Mouse (Mus musculus) neural tube, embryonic 13.5 days (tissue): ENCODE data around the gene Dlg4. TPM values are rescaled to one million over a fixed set of nuclear protein-coding genes. Genes with fewer than 3 reads are reported as not detected.

Source experiments
- ATAC-seq: fragments of 200-750 bp; cut with Nextera tagmentation; 2 replicates; pipeline ENCODE4 v1.8.0; 2017; ENCODE audit warnings: low read depth, mild to moderate bottlenecking, moderate TSS enrichment, moderate library complexity
- H3K27ac ChIP-seq: fragments of 300-500 bp; sonication (generic); replicated peaks from 2 replicates; pipeline ENCODE4 v1.5.1; 2015; ENCODE audit warnings: moderate library complexity, mild to moderate bottlenecking, inconsistent platforms
- H3K27me3 ChIP-seq: fragments of 300-500 bp; sonication (generic); 2 replicates; pipeline ENCODE4 v1.6.1; 2015; ENCODE audit warnings: mild to moderate bottlenecking, inconsistent platforms
- H3K36me3 ChIP-seq: fragments of 300-500 bp; sonication (generic); 2 replicates; pipeline ENCODE4 v1.6.1; 2015; ENCODE audit warnings: mild to moderate bottlenecking, inconsistent platforms
- H3K4me1 ChIP-seq: fragments of 300-500 bp; sonication (generic); replicated peaks from 2 replicates; pipeline ENCODE4 v1.6.1; 2015; ENCODE audit warnings: inconsistent platforms
- H3K4me2 ChIP-seq: fragments of 300-500 bp; sonication (generic); 2 replicates; pipeline ENCODE4 v1.6.1; 2015; ENCODE audit warnings: inconsistent platforms, mild to moderate bottlenecking, moderate library complexity
- H3K4me3 ChIP-seq: fragments of 300-500 bp; sonication (generic); 2 replicates; pipeline ENCODE4 v1.5.1; 2015; ENCODE audit warnings: mild to moderate bottlenecking, inconsistent platforms
- H3K9ac ChIP-seq: fragments of 300-500 bp; sonication (generic); 2 replicates; pipeline ENCODE4 v1.6.1; 2015; ENCODE audit warnings: moderate library complexity, mild to moderate bottlenecking, inconsistent platforms
- H3K9me3 ChIP-seq: fragments of 300-500 bp; sonication (generic); 2 replicates; pipeline ENCODE4 v1.6.1; 2016; ENCODE audit warnings: inconsistent platforms
- WGBS: fragments of 180-500 bp; shearing (Covaris S2); methylation state at CpG from one replicate; pipeline ENCODE4 v1.1.7; 2015; 5-methylcytosine and 5-hydroxymethylcytosine counted together
- polyA plus RNA-seq: library from polyadenylated mRNA; unstranded; fragments of >200 nt; fragmentation: Nextera tagmentation; extraction: Ambion mirVana; gene quantifications from 2 replicates; pipeline ENCODE4 v1.2.1, GENCODE M21; 2015

The Dlg4 gene
- polyA plus RNA-seq: 23.1 and 23.5 TPM in 2 replicates

DNA sequence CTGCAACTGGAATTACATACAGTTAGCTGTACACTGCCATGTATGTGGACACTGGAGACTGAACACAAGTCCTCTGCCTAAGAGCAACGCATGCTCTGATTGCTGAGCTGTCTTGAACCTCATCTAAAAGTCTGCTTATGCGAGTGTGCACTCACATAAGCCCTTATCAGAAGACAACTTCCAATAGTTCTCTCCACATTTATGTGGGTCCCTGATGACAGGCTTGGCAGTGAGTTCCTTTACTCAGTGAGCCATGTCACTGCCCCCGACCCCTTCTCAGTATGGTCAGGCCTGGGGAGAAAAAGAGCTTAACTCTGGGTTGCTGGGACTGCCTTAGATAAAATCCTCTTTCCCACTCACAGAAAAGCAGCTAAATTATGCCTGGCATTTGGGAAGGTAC lies at the start of gene Dlg4:
TSS of gene Dlg4 (plus strand) at position 274 of the 400 bp plus-strand sequence.
- Histone ChIP-seq H3K27me3 (no peaks in the 10 kb centered on the region), H3K9ac (peak within 1 kb of the TSS; percentile 98), H3K4me2 (peak within 1 kb of the TSS; percentile 79), H3K4me3 (peak within 1 kb of the TSS; percentile 79), H3K27ac (peak within 1 kb of the TSS; percentile 96), H3K4me1 (peaks cover 53% of the 10 kb centered on the region), H3K9me3 (no peaks in the 10 kb centered on the region), H3K36me3 (peaks cover 26% of the 10 kb centered on the region)
- ATAC-seq: no peak
- 91% methylated on average over 3 of the region's 3 CpGs for WGBS

GRCm38 (mm10) chr11:69968793-69969192 lies 47.9 kb upstream of the Dlg4 start:
- Histone ChIP-seq H3K27ac (no peak overlapping the region), H3K36me3 (peaks cover 60% of the 10 kb centered on the region), H3K4me3 (no peak overlapping the region), H3K9ac (no peak overlapping the region), H3K9me3 (no peaks in the 10 kb centered on the region), H3K27me3 (peaks cover 53% of the 10 kb centered on the region), H3K4me2 (no peak overlapping the region), H3K4me1 (peaks cover 17% of the 10 kb centered on the region)
- no peak for ATAC-seq
- 89% methylated on average over 4 of the region's 4 CpGs for WGBS

- no peaks in the 10 kb centered on the region for H3K9me3 ChIP-seq
- ATAC-seq: no peak
These were observed 46.5 kb upstream of the Dlg4 start for GRCm38 (mm10) chr11:69970222-69970621.

DNA sequence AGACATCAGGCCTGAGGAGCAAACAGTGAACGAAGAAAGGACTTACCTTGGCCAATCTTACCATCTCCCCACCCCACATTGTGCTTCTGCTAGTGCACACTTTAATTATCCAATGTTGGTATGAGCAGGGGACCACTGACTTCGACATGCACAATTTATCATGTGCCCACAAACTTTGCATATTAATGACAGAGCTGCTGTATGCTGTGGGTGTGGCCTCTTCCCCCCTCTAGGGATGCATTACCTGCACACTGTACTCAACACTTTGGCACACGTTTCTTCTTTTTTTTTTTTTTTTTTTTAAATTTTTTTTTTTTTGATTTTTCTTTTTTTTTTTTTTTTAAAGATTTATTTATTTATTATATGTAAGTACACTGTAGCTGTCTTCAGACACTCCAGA lies 46.0 kb upstream of the Dlg4 start:
- no peak overlapping the region for H3K4me2 ChIP-seq
- H3K4me1 ChIP-seq: peaks cover 12% of the 10 kb centered on the region
- peaks cover 33% of the 10 kb centered on the region for H3K27me3 ChIP-seq
- no peak overlapping the region for H3K9ac ChIP-seq
- ATAC-seq: no peak
- 82% methylated on average over 3 of the region's 3 CpGs for WGBS
- no peak overlapping the region for H3K4me3 ChIP-seq
- peaks cover 78% of the 10 kb centered on the region for H3K36me3 ChIP-seq
- H3K9me3 ChIP-seq: no peaks in the 10 kb centered on the region
- no peak overlapping the region for H3K27ac ChIP-seq

More at GRCm38 (mm10) chr11:69970222-69970621, 46.5 kb upstream of the Dlg4 start:
- Histone ChIP-seq H3K4me3 (no peak overlapping the region), H3K9ac (no peak overlapping the region), H3K36me3 (peaks cover 74% of the 10 kb centered on the region), H3K4me1 (peaks cover 16% of the 10 kb centered on the region), H3K27me3 (peaks cover 38% of the 10 kb centered on the region), H3K4me2 (no peak overlapping the region), H3K27ac (no peak overlapping the region)
- 88% methylated on average over 6 of the region's 6 CpGs for WGBS

DNA sequence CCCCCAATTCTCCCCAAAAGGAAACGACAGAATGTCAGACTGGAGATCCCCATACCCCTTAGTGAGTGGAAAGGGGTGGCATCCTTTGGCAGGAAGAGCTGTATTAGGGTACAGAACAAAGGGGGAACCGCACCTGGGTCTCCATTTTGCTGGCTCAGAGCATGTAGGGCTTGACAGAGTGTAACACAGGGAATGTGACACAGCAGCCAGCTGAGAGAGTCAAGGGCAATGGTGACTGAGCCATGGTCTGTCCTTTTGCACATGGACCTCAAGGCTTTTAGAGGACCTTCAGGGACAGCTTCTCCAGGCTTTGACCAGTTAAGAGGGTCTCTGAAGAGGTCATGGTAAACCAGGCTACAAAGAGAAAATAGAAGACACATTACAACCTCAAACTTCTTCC lies 41.8 kb upstream of the Dlg4 start:
- no peak for ATAC-seq

GRCm38 (mm10) chr11:69976271-69976670 lies 40.5 kb upstream of the Dlg4 start:
- ATAC-seq: no peak
- no peak overlapping the region for H3K4me2 ChIP-seq
- peaks cover 15% of the 10 kb centered on the region for H3K4me1 ChIP-seq
- H3K9ac ChIP-seq: no peak overlapping the region
- no peak overlapping the region for H3K4me3 ChIP-seq
- H3K36me3 ChIP-seq: peaks cover 69% of the 10 kb centered on the region
- WGBS: 86% methylated on average over 4 of the region's 4 CpGs
- H3K9me3 ChIP-seq: no peaks in the 10 kb centered on the region
- no peaks in the 10 kb centered on the region for H3K27me3 ChIP-seq
- H3K27ac ChIP-seq: no peak overlapping the region

More for the DNA sequence above, 41.8 kb upstream of the Dlg4 start:
- Histone ChIP-seq H3K27ac (no peak overlapping the region), H3K4me3 (no peak overlapping the region), H3K4me2 (no peak overlapping the region), H3K9me3 (no peaks in the 10 kb centered on the region), H3K36me3 (peaks cover 79% of the 10 kb centered on the region), H3K4me1 (peaks cover 15% of the 10 kb centered on the region), H3K27me3 (no peaks in the 10 kb centered on the region), H3K9ac (no peak overlapping the region)
- 95% methylated on average over 2 of the region's 2 CpGs for WGBS

DNA sequence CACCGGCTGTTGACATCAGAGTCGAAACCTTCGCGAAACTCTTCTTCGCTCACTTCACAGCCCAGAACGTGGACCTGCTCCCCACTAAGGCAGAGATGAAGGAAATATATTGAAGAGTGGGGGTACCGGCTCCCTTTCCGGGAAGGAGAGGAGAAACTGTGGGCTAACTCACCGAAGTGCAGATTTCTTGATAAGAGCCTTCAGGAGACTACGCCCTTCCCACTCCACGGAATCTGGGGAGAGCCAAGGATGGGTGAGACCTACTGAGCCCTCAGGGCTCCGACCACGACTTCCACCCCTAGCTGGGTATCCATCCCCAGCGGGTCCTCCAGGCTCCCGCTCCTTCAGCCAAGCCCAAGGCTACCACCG lies 36.9 kb upstream of the Dlg4 start:
- 3% methylated on average over 16 of the region's 16 CpGs for WGBS
- Histone ChIP-seq H3K4me2 (peak overlapping the region; percentile 87), H3K9ac (peak overlapping the region; percentile 87), H3K9me3 (no peaks in the 10 kb centered on the region), H3K4me3 (peak overlapping the region; percentile 99), H3K27ac (peak overlapping the region; percentile 100), H3K4me1 (peaks cover 40% of the 10 kb centered on the region), H3K27me3 (no peaks in the 10 kb centered on the region), H3K36me3 (peaks cover 47% of the 10 kb centered on the region)
- no peak for ATAC-seq

GRCm38 (mm10) chr11:69980196-69981140 lies 36.3 kb upstream of the Dlg4 start:
- H3K27ac ChIP-seq: peak overlapping the region; percentile 100
- ATAC-seq: peak; percentile 94
- no peaks in the 10 kb centered on the region for H3K9me3 ChIP-seq
- H3K4me2 ChIP-seq: peak overlapping the region; percentile 87
- WGBS: under 1% methylated on average over 42 of the region's 60 CpGs
- no peaks in the 10 kb centered on the region for H3K27me3 ChIP-seq
- peaks cover 40% of the 10 kb centered on the region for H3K4me1 ChIP-seq
- peak overlapping the region; percentile 100 for H3K9ac ChIP-seq
- H3K4me3 ChIP-seq: peak overlapping the region; percentile 99
- peaks cover 47% of the 10 kb centered on the region for H3K36me3 ChIP-seq

GRCm38 (mm10) chr11:69981141-69981762 lies 35.5 kb upstream of the Dlg4 start, which contains the start of gene Ctdnep1:
Ctdnep1 (plus strand) TSS chr11:69981156.
- no peaks in the 10 kb centered on the region for H3K27me3 ChIP-seq
- H3K36me3 ChIP-seq: peaks cover 46% of the 10 kb centered on the region
- H3K9ac ChIP-seq: peak within 1 kb of the TSS; percentile 100
- no peaks in the 10 kb centered on the region for H3K9me3 ChIP-seq
- peaks cover 40% of the 10 kb centered on the region for H3K4me1 ChIP-seq
- under 1% methylated on average over 38 of the region's 43 CpGs for WGBS
- peak; percentile 67 for ATAC-seq
- peak within 1 kb of the TSS; percentile 87 for H3K4me2 ChIP-seq
- H3K4me3 ChIP-seq: peak within 1 kb of the TSS; percentile 99
- peak within 1 kb of the TSS; percentile 100 for H3K27ac ChIP-seq

GRCm38 (mm10) chr11:69982225-69982624 lies 34.5 kb upstream of the Dlg4 start, which contains the start of gene Elp5:
Elp5 (minus strand) TSS chr11:69982517.
- H3K9ac ChIP-seq: peak within 1 kb of the TSS; percentile 100
- H3K27me3 ChIP-seq: no peaks in the 10 kb centered on the region
- H3K9me3 ChIP-seq: no peaks in the 10 kb centered on the region
- 67% methylated on average over 8 of the region's 8 CpGs for WGBS
- peak within 1 kb of the TSS; percentile 87 for H3K4me2 ChIP-seq
- H3K27ac ChIP-seq: peak within 1 kb of the TSS; percentile 100
- peaks cover 47% of the 10 kb centered on the region for H3K36me3 ChIP-seq
- peaks cover 40% of the 10 kb centered on the region for H3K4me1 ChIP-seq
- peak within 1 kb of the TSS; percentile 99 for H3K4me3 ChIP-seq
- ATAC-seq: no peak

DNA sequence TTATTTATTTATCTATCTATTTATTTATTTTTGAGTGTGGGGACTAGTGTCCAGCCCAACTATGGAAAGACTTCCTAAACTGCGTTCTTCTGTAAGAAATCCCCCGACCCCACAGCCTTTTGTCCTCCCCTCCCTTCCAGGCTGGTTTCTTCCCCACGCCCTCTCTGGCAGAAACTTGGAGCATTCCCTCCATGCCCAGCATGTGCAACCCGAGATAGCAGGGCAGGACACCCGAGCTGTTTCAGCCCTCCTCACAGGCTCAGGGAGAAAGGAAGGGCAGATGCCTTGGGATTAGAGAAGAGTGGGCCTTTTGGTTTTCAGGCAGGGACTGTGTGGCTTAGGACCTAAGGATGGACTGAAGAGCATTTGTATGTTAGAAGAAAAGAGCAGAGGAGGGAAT lies 33.9 kb upstream of the Dlg4 start:
- ATAC-seq: no peak
- WGBS: 43% methylated on average over 5 of the region's 5 CpGs
- peak overlapping the region; percentile 99 for H3K4me3 ChIP-seq
- no peaks in the 10 kb centered on the region for H3K27me3 ChIP-seq
- peak overlapping the region; percentile 87 for H3K4me2 ChIP-seq
- H3K27ac ChIP-seq: no peak overlapping the region
- H3K4me1 ChIP-seq: peaks cover 40% of the 10 kb centered on the region
- peak overlapping the region; percentile 100 for H3K9ac ChIP-seq
- no peaks in the 10 kb centered on the region for H3K9me3 ChIP-seq
- H3K36me3 ChIP-seq: peaks cover 48% of the 10 kb centered on the region

DNA sequence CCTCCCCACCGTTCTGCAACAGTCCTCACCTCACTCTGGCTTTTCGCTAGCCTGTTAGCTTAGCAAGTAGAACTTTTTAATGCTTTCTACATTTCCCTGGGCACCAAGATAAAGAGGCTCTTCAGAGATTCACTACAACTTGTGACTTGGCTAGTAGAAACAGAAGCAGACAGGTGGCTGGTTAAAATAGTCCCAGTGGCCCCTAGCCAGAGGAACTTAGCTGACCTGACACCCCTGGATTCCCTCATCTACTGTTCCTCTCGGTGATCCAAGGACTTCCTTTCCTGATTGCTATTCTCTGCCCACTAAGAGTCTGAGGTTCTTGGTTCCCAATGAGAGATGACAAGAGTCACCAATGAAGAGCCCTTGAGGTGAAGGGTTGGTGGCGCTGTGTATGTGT lies 33.4 kb upstream of the Dlg4 start:
- Histone ChIP-seq H3K9ac (peak overlapping the region; percentile 100), H3K4me1 (peaks cover 39% of the 10 kb centered on the region), H3K27me3 (no peaks in the 10 kb centered on the region), H3K36me3 (peaks cover 52% of the 10 kb centered on the region), H3K27ac (no peak overlapping the region), H3K4me2 (peak overlapping the region; percentile 87), H3K4me3 (peak overlapping the region; percentile 99; the same call in 1 of the 2 replicates), H3K9me3 (no peaks in the 10 kb centered on the region)
- 84% methylated on average over 4 of the region's 4 CpGs for WGBS
- no peak for ATAC-seq
